Mouse (Mus musculus): ENCODE results near the gene Med17. TPM values are rescaled to one million over a fixed set of nuclear protein-coding genes. Genes with fewer than 3 reads are reported as not detected.

Gene Med17
- polyA plus RNA-seq, 1 experiment, result 25.8 TPM

- no peak overlapping the region for H3K27ac ChIP-seq (replicated peaks; ENCODE audit: low read depth, low read length)
- H3K4me1 ChIP-seq (ENCODE audit: control insufficient read depth, insufficient read depth, insufficient read length, low read length), result no peaks in the 10 kb centered on the region
- H3K4me3 ChIP-seq (ENCODE audit: insufficient read depth, low read depth, low read length), result no peak overlapping the region
Observed at GRCm38 (mm10) chr9:15233604-15234003, 46.1 kb downstream of the Med17 start.

- H3K4me3 ChIP-seq (ENCODE audit: insufficient read depth, low read depth, low read length), result no peak overlapping the region
- H3K4me1 ChIP-seq (ENCODE audit: control insufficient read depth, insufficient read depth, insufficient read length, low read length), result no peaks in the 10 kb centered on the region
- no peak overlapping the region for H3K27ac ChIP-seq (replicated peaks; ENCODE audit: low read depth, low read length)
Observed at GRCm38 (mm10) chr9:15232445-15232844, 47.3 kb downstream of the Med17 start.

- Histone ChIP-seq H3K4me3 (ENCODE audit: insufficient read depth, low read depth, low read length) (no peak overlapping the region), H3K4me1 (ENCODE audit: control insufficient read depth, insufficient read depth, insufficient read length, low read length) (no peaks in the 10 kb centered on the region), H3K27ac (replicated peaks; ENCODE audit: low read depth, low read length) (no peak overlapping the region)
Observed at GRCm38 (mm10) chr9:15224912-15225311, 54.8 kb downstream of the Med17 start.

GRCm38 (mm10) chr9:15213695-15214094 lies 66.0 kb downstream of the Med17 start:
- Histone ChIP-seq H3K4me3 (ENCODE audit: insufficient read depth, low read depth, low read length) (no peak overlapping the region), H3K27ac (replicated peaks; ENCODE audit: low read depth, low read length) (no peak overlapping the region), H3K4me1 (ENCODE audit: control insufficient read depth, insufficient read depth, insufficient read length, low read length) (no peaks in the 10 kb centered on the region)

- H3K4me3 ChIP-seq (ENCODE audit: insufficient read depth, low read depth, low read length), result no peak overlapping the region
- no peaks in the 10 kb centered on the region for H3K4me1 ChIP-seq (ENCODE audit: control insufficient read depth, insufficient read depth, insufficient read length, low read length)
Observed at GRCm38 (mm10) chr9:15211876-15212275, 67.9 kb downstream of the Med17 start.

More at GRCm38 (mm10) chr9:15211876-15212275, 67.9 kb downstream of the Med17 start:
- H3K27ac ChIP-seq (replicated peaks; ENCODE audit: low read depth, low read length), result no peak overlapping the region

Other genes with a start within 250 kb of the Med17 start
- 0.63 and 1.0 TPM in 2 replicates for gene Panx1, start 234.5 kb downstream of the Med17 start, polyA plus RNA-seq (2012; ENCODE audit: insufficient read depth, insufficient read length, missing spikeins)
- gene Hephl1, start 167.8 kb downstream of the Med17 start, polyA plus RNA-seq (2012; ENCODE audit: insufficient read depth, insufficient read length, missing spikeins), result 1.7 and 2.4 TPM in 2 replicates
- gene Vstm5, start 40.9 kb downstream of the Med17 start, polyA plus RNA-seq (2012; ENCODE audit: insufficient read depth, insufficient read length, missing spikeins), result not detected in 2 replicates
- 41.7 and 53.1 TPM in 2 replicates for gene Taf1d, start 26.3 kb upstream of the Med17 start, polyA plus RNA-seq (2012; ENCODE audit: insufficient read depth, insufficient read length, missing spikeins)
- gene 4931406C07Rik, start 26.5 kb upstream of the Med17 start, polyA plus RNA-seq (2012; ENCODE audit: insufficient read depth, insufficient read length, missing spikeins), result 370 and 448 TPM in 2 replicates
- gene Cep295, start 77.9 kb upstream of the Med17 start, polyA plus RNA-seq (2012; ENCODE audit: insufficient read depth, insufficient read length, missing spikeins), result 5.1 and 5.7 TPM in 2 replicates
- 14.5 and 22.4 TPM in 2 replicates for gene Smco4, start 213.5 kb upstream of the Med17 start, polyA plus RNA-seq (2012; ENCODE audit: insufficient read depth, insufficient read length, missing spikeins)